Mouse (Mus musculus): ENCODE measurements around the gene Myrfl. TPM values are rescaled to one million over a fixed set of nuclear protein-coding genes. Genes with fewer than 3 reads are reported as not detected.
A peak's percentile ranks its signal among the peaks of the same experiment; 100 is the strongest.

Gene Myrfl
- polyA plus RNA-seq, 1 experiment: not detected

- Histone ChIP-seq H3K4me3 (ENCODE audit: insufficient read depth, poor library complexity, severe bottlenecking) (no peak overlapping the region), H3K79me2 (ENCODE audit: control insufficient read depth, insufficient read depth) (no peaks in the 10 kb centered on the region), H3K27me3 (ENCODE audit: control insufficient read depth, insufficient read depth, insufficient read length) (no peaks in the 10 kb centered on the region), H3K79me3 (ENCODE audit: low read depth) (no peaks in the 10 kb centered on the region), H3K36me3 (ENCODE audit: control insufficient read depth, insufficient read depth) (peaks cover 19% of the 10 kb centered on the region), H3ac (ENCODE audit: control insufficient read depth, insufficient read length, low read depth) (no peak overlapping the region)
- TF ChIP-seq MYOG (IDR thresholded peaks at IDR 0.05; ENCODE audit: control insufficient read depth, extremely low read depth, insufficient read length): no peak
- no peak for TF ChIP-seq USF1 (IDR thresholded peaks at IDR 0.05; ENCODE audit: low read depth)
- no peak for TF ChIP-seq MAX (IDR thresholded peaks at IDR 0.05)
- no peak for TF ChIP-seq FOSL1 (IDR thresholded peaks at IDR 0.05; ENCODE audit: insufficient read depth, low read length, poor library complexity, severe bottlenecking)
- no peak for TF ChIP-seq CTCF (IDR thresholded peaks at IDR 0.05; ENCODE audit: control insufficient read depth, insufficient read depth, insufficient read length)
- TF ChIP-seq CEBPB (IDR thresholded peaks at IDR 0.05; ENCODE audit: low read depth): no peak
- TF ChIP-seq MYOD1 (IDR thresholded peaks at IDR 0.05; ENCODE audit: control insufficient read depth, insufficient read length, low read depth): no peak
Measured at GRCm38 (mm10) chr10:116932418-116932817, 35.7 kb upstream of the Myrfl start.

- Histone ChIP-seq H3K4me3 (ENCODE audit: insufficient read depth, poor library complexity, severe bottlenecking) (no peak overlapping the region), H3K27me3 (ENCODE audit: control insufficient read depth, insufficient read depth, insufficient read length) (no peaks in the 10 kb centered on the region), H3ac (ENCODE audit: control insufficient read depth, insufficient read length, low read depth) (no peak overlapping the region), H3K79me3 (ENCODE audit: low read depth) (no peaks in the 10 kb centered on the region), H3K36me3 (ENCODE audit: control insufficient read depth, insufficient read depth) (peaks cover 19% of the 10 kb centered on the region), H3K79me2 (ENCODE audit: control insufficient read depth, insufficient read depth) (no peaks in the 10 kb centered on the region)
- TF ChIP-seq MAX (IDR thresholded peaks at IDR 0.05) (no peak), FOSL1 (IDR thresholded peaks at IDR 0.05; ENCODE audit: insufficient read depth, low read length, poor library complexity, severe bottlenecking) (no peak), CTCF (IDR thresholded peaks at IDR 0.05; ENCODE audit: control insufficient read depth, insufficient read depth, insufficient read length) (no peak), CEBPB (IDR thresholded peaks at IDR 0.05; ENCODE audit: low read depth) (no peak), MYOD1 (IDR thresholded peaks at IDR 0.05; ENCODE audit: control insufficient read depth, insufficient read length, low read depth) (no peak), USF1 (IDR thresholded peaks at IDR 0.05; ENCODE audit: low read depth) (no peak)
Measured at GRCm38 (mm10) chr10:116931497-116932179, 34.9 kb upstream of the Myrfl start.

- Histone ChIP-seq H3K36me3 (ENCODE audit: control insufficient read depth, insufficient read depth) (peaks cover 26% of the 10 kb centered on the region), H3K79me2 (ENCODE audit: control insufficient read depth, insufficient read depth) (no peaks in the 10 kb centered on the region), H3K4me3 (ENCODE audit: insufficient read depth, poor library complexity, severe bottlenecking) (no peak overlapping the region), H3K79me3 (ENCODE audit: low read depth) (no peaks in the 10 kb centered on the region), H3ac (ENCODE audit: control insufficient read depth, insufficient read length, low read depth) (peak overlapping the region; percentile 9), H3K27me3 (ENCODE audit: control insufficient read depth, insufficient read depth, insufficient read length) (no peaks in the 10 kb centered on the region)
- TF ChIP-seq USF1 (IDR thresholded peaks at IDR 0.05; ENCODE audit: low read depth) (no peak), MAX (IDR thresholded peaks at IDR 0.05) (no peak), MYOG (IDR thresholded peaks at IDR 0.05; ENCODE audit: control insufficient read depth, extremely low read depth, insufficient read length) (no peak), CTCF (IDR thresholded peaks at IDR 0.05; ENCODE audit: control insufficient read depth, insufficient read depth, insufficient read length) (no peak), MYOD1 (IDR thresholded peaks at IDR 0.05; ENCODE audit: control insufficient read depth, insufficient read length, low read depth) (no peak), CEBPB (IDR thresholded peaks at IDR 0.05; ENCODE audit: low read depth) (no peak), FOSL1 (IDR thresholded peaks at IDR 0.05; ENCODE audit: insufficient read depth, low read length, poor library complexity, severe bottlenecking) (no peak)
Measured at GRCm38 (mm10) chr10:116930936-116931335, 34.2 kb upstream of the Myrfl start.

- no peaks in the 10 kb centered on the region for H3K79me3 ChIP-seq (ENCODE audit: low read depth)
- no peak overlapping the region for H3ac ChIP-seq (ENCODE audit: control insufficient read depth, insufficient read length, low read depth)
- no peak for TF ChIP-seq USF1 (IDR thresholded peaks at IDR 0.05; ENCODE audit: low read depth)
- no peak for TF ChIP-seq MYOG (IDR thresholded peaks at IDR 0.05; ENCODE audit: control insufficient read depth, extremely low read depth, insufficient read length)
- TF ChIP-seq CEBPB (IDR thresholded peaks at IDR 0.05; ENCODE audit: low read depth): no peak
- TF ChIP-seq MYOD1 (IDR thresholded peaks at IDR 0.05; ENCODE audit: control insufficient read depth, insufficient read length, low read depth): no peak
- no peak for TF ChIP-seq FOSL1 (IDR thresholded peaks at IDR 0.05; ENCODE audit: insufficient read depth, low read length, poor library complexity, severe bottlenecking)
- no peak for TF ChIP-seq MAX (IDR thresholded peaks at IDR 0.05)
- TF ChIP-seq CTCF (IDR thresholded peaks at IDR 0.05; ENCODE audit: control insufficient read depth, insufficient read depth, insufficient read length): no peak
- H3K4me3 ChIP-seq (ENCODE audit: insufficient read depth, poor library complexity, severe bottlenecking): no peak overlapping the region
- no peaks in the 10 kb centered on the region for H3K27me3 ChIP-seq (ENCODE audit: control insufficient read depth, insufficient read depth, insufficient read length)
- peaks cover 30% of the 10 kb centered on the region for H3K36me3 ChIP-seq (ENCODE audit: control insufficient read depth, insufficient read depth)
- H3K79me2 ChIP-seq (ENCODE audit: control insufficient read depth, insufficient read depth): no peaks in the 10 kb centered on the region
Measured at GRCm38 (mm10) chr10:116930506-116930905, 33.8 kb upstream of the Myrfl start.

GRCm38 (mm10) chr10:116928826-116929225 lies 32.1 kb upstream of the Myrfl start:
- Histone ChIP-seq H3ac (ENCODE audit: control insufficient read depth, insufficient read length, low read depth) (no peak overlapping the region), H3K79me3 (ENCODE audit: low read depth) (no peaks in the 10 kb centered on the region), H3K79me2 (ENCODE audit: control insufficient read depth, insufficient read depth) (no peaks in the 10 kb centered on the region), H3K27me3 (ENCODE audit: control insufficient read depth, insufficient read depth, insufficient read length) (no peaks in the 10 kb centered on the region), H3K36me3 (ENCODE audit: control insufficient read depth, insufficient read depth) (peaks cover 47% of the 10 kb centered on the region), H3K4me3 (ENCODE audit: insufficient read depth, poor library complexity, severe bottlenecking) (no peak overlapping the region)
- peak; percentile 68 for TF ChIP-seq FOSL1 (IDR thresholded peaks at IDR 0.05; ENCODE audit: insufficient read depth, low read length, poor library complexity, severe bottlenecking)
- TF ChIP-seq MYOG (IDR thresholded peaks at IDR 0.05; ENCODE audit: control insufficient read depth, extremely low read depth, insufficient read length): no peak
- peak; percentile 40 for TF ChIP-seq MAX (IDR thresholded peaks at IDR 0.05)
- no peak for TF ChIP-seq CTCF (IDR thresholded peaks at IDR 0.05; ENCODE audit: control insufficient read depth, insufficient read depth, insufficient read length)
- TF ChIP-seq MYOD1 (IDR thresholded peaks at IDR 0.05; ENCODE audit: control insufficient read depth, insufficient read length, low read depth): peak; percentile 11
- no peak for TF ChIP-seq CEBPB (IDR thresholded peaks at IDR 0.05; ENCODE audit: low read depth)
- TF ChIP-seq USF1 (IDR thresholded peaks at IDR 0.05; ENCODE audit: low read depth): no peak

Measured in C2C12 (cell line).